Mouse (Mus musculus): Measurements from ENCODE around the gene Ptprs. TPM values are rescaled to one million over a fixed set of nuclear protein-coding genes. Genes with fewer than 3 reads are reported as not detected.
"Not testable (repeated sequence)": the region's sequence is repeated elsewhere in the genome, so short reads cannot be mapped to it uniquely, and the experiment has no call there.

Ptprs gene
- polyA plus RNA-seq, 1 experiment from 2014 or later, result 125 TPM

GRCm38 (mm10) chr17:56501635-56502400 is 25.5 kb upstream of the Ptprs start:
- not testable (repeated sequence) for H3K4me1 ChIP-seq (ENCODE audit: control insufficient read depth, insufficient read depth, low read length); H3K27me3 ChIP-seq (ENCODE audit: control insufficient read depth, insufficient read depth, low read length); H3K36me3 ChIP-seq (ENCODE audit: control insufficient read depth, insufficient read depth, low read length); H3K4me2 ChIP-seq; H3K9me3 ChIP-seq (ENCODE audit: control insufficient read depth, low read length); H3K4me3 ChIP-seq (ENCODE audit: low read depth, low read length); H3K9ac ChIP-seq (ENCODE audit: low read length); H3K27ac ChIP-seq (ENCODE audit: low read depth, low read length); ATAC-seq (ENCODE audit: low FRiP score)
- peak; percentile 57 for DNase-seq (ENCODE audit: low spot score, missing footprints)
- WGBS, result 66% methylated on average over 2 of the region's 2 CpGs

DNA sequence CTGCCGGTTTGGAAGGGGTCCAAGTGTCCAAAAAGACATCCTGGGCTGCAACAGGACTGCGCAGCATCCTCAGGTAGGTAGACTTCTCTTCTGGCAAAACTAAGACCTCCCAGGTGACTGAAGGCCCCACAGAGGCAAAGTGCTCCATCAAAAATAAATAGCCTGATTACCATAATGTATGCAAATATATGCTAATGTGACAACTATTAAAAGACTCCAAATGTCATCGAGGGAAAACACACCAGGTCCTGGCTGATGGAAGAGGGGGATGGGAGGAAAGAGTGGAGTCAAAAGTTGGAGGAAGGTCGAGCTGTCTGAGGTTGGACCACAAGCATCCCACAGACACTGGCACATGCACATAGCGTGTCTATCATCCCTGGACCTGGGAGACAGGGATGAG is 22.9 kb upstream of the Ptprs start:
- Histone ChIP-seq H3K9ac (ENCODE audit: low read length) (no peak overlapping the region), H3K4me3 (ENCODE audit: low read depth, low read length) (no peak overlapping the region), H3K4me2 (no peak overlapping the region), H3K4me1 (ENCODE audit: control insufficient read depth, insufficient read depth, low read length) (no peaks in the 10 kb centered on the region), H3K9me3 (ENCODE audit: control insufficient read depth, low read length) (peaks cover 9% of the 10 kb centered on the region), H3K36me3 (ENCODE audit: control insufficient read depth, insufficient read depth, low read length) (no peaks in the 10 kb centered on the region), H3K27me3 (ENCODE audit: control insufficient read depth, insufficient read depth, low read length) (no peaks in the 10 kb centered on the region), H3K27ac (ENCODE audit: low read depth, low read length) (no peak overlapping the region)
- DNase-seq (ENCODE audit: low spot score, missing footprints), result no peak
- ATAC-seq (ENCODE audit: low FRiP score), result no peak
- 80% methylated on average over 5 of the region's 5 CpGs for WGBS

- DNase-seq (ENCODE audit: low spot score, missing footprints), result no peak
- Histone ChIP-seq H3K36me3 (ENCODE audit: control insufficient read depth, insufficient read depth, low read length) (no peaks in the 10 kb centered on the region), H3K27ac (ENCODE audit: low read depth, low read length) (no peak overlapping the region), H3K4me1 (ENCODE audit: control insufficient read depth, insufficient read depth, low read length) (no peaks in the 10 kb centered on the region), H3K9me3 (ENCODE audit: control insufficient read depth, low read length) (peaks cover 23% of the 10 kb centered on the region), H3K27me3 (ENCODE audit: control insufficient read depth, insufficient read depth, low read length) (no peaks in the 10 kb centered on the region), H3K9ac (ENCODE audit: low read length) (no peak overlapping the region), H3K4me2 (no peak overlapping the region), H3K4me3 (ENCODE audit: low read depth, low read length) (no peak overlapping the region)
- WGBS, result 69% methylated on average over 2 of the region's 2 CpGs
- ATAC-seq (ENCODE audit: low FRiP score), result no peak
These were observed 18.2 kb upstream of the Ptprs start for GRCm38 (mm10) chr17:56494480-56494879.

GRCm38 (mm10) chr17:56493841-56494240 is 17.6 kb upstream of the Ptprs start:
- Histone ChIP-seq H3K36me3 (ENCODE audit: control insufficient read depth, insufficient read depth, low read length) (no peaks in the 10 kb centered on the region), H3K4me3 (ENCODE audit: low read depth, low read length) (no peak overlapping the region), H3K4me2 (no peak overlapping the region), H3K27ac (ENCODE audit: low read depth, low read length) (no peak overlapping the region), H3K9me3 (ENCODE audit: control insufficient read depth, low read length) (peaks cover 23% of the 10 kb centered on the region), H3K4me1 (ENCODE audit: control insufficient read depth, insufficient read depth, low read length) (peaks cover under 1% of the 10 kb centered on the region), H3K27me3 (ENCODE audit: control insufficient read depth, insufficient read depth, low read length) (no peaks in the 10 kb centered on the region), H3K9ac (ENCODE audit: low read length) (no peak overlapping the region)
- DNase-seq (ENCODE audit: low spot score, missing footprints), result no peak
- ATAC-seq (ENCODE audit: low FRiP score), result no peak
- WGBS, result 90% methylated on average over 2 of the region's 2 CpGs

- Histone ChIP-seq H3K4me1 (ENCODE audit: control insufficient read depth, insufficient read depth, low read length) (peaks cover 20% of the 10 kb centered on the region), H3K27me3 (ENCODE audit: control insufficient read depth, insufficient read depth, low read length) (no peaks in the 10 kb centered on the region), H3K4me3 (ENCODE audit: low read depth, low read length) (no peak overlapping the region), H3K36me3 (ENCODE audit: control insufficient read depth, insufficient read depth, low read length) (no peaks in the 10 kb centered on the region), H3K4me2 (no peak overlapping the region), H3K27ac (ENCODE audit: low read depth, low read length) (no peak overlapping the region), H3K9ac (ENCODE audit: low read length) (no peak overlapping the region), H3K9me3 (ENCODE audit: control insufficient read depth, low read length) (peaks cover 23% of the 10 kb centered on the region)
- DNase-seq (ENCODE audit: low spot score, missing footprints) (no peak), ATAC-seq (ENCODE audit: low FRiP score) (no peak)
- 85% methylated on average over 7 of the region's 7 CpGs for WGBS
These were observed 14.3 kb upstream of the Ptprs start for GRCm38 (mm10) chr17:56490438-56491152.

DNA sequence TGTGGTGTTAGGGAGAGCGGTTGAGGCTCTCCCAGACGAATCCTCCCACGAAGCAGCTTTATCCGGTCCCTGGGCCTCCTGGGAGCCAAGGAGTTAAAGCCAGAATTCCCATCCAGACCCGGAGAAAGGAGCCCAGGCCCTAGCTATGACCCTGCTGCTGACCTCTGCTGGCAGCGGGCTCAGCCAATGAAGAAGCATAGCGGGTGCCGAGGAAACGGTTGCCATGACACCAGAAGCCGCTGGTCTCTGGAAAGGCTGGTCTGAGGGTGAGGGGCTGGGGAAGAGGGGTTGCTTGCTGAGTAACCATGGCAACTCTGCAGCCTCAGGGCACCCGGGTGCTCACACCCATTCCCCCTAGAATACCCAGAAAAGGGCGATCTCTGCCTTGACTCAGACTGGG is 11.7 kb upstream of the Ptprs start:
- WGBS, result 3% methylated on average over 12 of the region's 12 CpGs
- Histone ChIP-seq H3K9me3 (ENCODE audit: control insufficient read depth, low read length) (peaks cover 4% of the 10 kb centered on the region; the same call in 1 of the 2 replicates), H3K27me3 (ENCODE audit: control insufficient read depth, insufficient read depth, low read length) (no peaks in the 10 kb centered on the region), H3K4me3 (ENCODE audit: low read depth, low read length) (no peak overlapping the region), H3K9ac (ENCODE audit: low read length) (no peak overlapping the region), H3K36me3 (ENCODE audit: control insufficient read depth, insufficient read depth, low read length) (no peaks in the 10 kb centered on the region), H3K27ac (ENCODE audit: low read depth, low read length) (peak overlapping the region; percentile 86), H3K4me2 (no peak overlapping the region; the same call in 1 of the 2 replicates), H3K4me1 (ENCODE audit: control insufficient read depth, insufficient read depth, low read length) (peaks cover 20% of the 10 kb centered on the region)
- DNase-seq (ENCODE audit: low spot score, missing footprints) (peak; percentile 98), ATAC-seq (ENCODE audit: low FRiP score) (peak; percentile 92)

DNA sequence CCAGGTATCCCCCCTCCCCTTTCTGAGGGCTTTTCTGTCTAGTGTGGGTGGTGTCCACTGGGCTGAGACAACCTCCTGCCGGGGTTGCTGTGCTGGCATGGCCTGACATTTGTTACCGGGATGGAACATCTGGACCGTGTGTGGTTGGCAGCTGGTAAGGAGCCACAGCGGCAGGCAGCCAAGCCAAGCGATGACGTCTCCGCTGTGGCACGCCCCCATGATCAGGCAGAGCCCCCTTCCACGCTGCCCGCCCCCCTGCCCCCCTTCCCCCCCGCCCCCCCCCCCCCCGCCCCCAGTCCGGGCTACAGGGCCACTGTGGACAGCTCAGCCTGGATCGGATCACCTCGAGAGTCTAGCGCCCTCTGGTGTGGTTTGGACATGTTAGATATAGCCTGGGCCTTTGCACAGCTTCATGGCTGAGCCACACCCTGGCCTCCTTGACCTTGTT is 11.2 kb upstream of the Ptprs start:
- Histone ChIP-seq H3K4me3 (ENCODE audit: low read depth, low read length) (no peak overlapping the region), H3K9ac (ENCODE audit: low read length) (no peak overlapping the region), H3K4me1 (ENCODE audit: control insufficient read depth, insufficient read depth, low read length) (peaks cover 20% of the 10 kb centered on the region), H3K27me3 (ENCODE audit: control insufficient read depth, insufficient read depth, low read length) (no peaks in the 10 kb centered on the region), H3K9me3 (ENCODE audit: control insufficient read depth, low read length) (peaks cover 3% of the 10 kb centered on the region; the same call in 1 of the 2 replicates), H3K27ac (ENCODE audit: low read depth, low read length) (peak overlapping the region; percentile 86), H3K4me2 (no peak overlapping the region; the same call in 1 of the 2 replicates), H3K36me3 (ENCODE audit: control insufficient read depth, insufficient read depth, low read length) (no peaks in the 10 kb centered on the region)
- 0% methylated on average over 9 of the region's 16 CpGs for WGBS
- DNase-seq (ENCODE audit: low spot score, missing footprints) (peak; percentile 87), ATAC-seq (ENCODE audit: low FRiP score) (peak; percentile 90)

DNA sequence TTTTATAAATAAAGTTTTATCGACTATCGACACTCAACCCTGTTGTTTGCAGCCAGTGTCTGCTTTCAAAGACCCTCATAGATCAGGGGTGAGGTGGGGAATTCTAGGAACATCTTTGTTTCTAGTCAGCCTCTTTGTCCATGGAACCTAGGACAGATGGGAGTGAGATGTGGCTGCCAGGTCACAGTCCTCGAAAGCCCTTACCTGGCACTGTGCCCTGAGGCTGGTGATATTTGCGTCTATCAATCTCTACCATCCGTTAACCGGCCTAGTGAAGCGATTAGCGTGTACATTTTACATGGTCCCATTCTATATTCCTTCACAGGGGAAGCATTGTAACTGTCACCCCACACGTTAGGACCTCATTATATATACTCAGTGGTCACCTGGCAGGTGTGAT is 9.6 kb upstream of the Ptprs start:
- Histone ChIP-seq H3K36me3 (ENCODE audit: control insufficient read depth, insufficient read depth, low read length) (no peaks in the 10 kb centered on the region), H3K4me2 (no peak overlapping the region), H3K4me1 (ENCODE audit: control insufficient read depth, insufficient read depth, low read length) (peaks cover 20% of the 10 kb centered on the region), H3K27me3 (ENCODE audit: control insufficient read depth, insufficient read depth, low read length) (no peaks in the 10 kb centered on the region), H3K9ac (ENCODE audit: low read length) (no peak overlapping the region), H3K27ac (ENCODE audit: low read depth, low read length) (no peak overlapping the region), H3K4me3 (ENCODE audit: low read depth, low read length) (no peak overlapping the region), H3K9me3 (ENCODE audit: control insufficient read depth, low read length) (no peaks in the 10 kb centered on the region)
- ATAC-seq (ENCODE audit: low FRiP score) (no peak), DNase-seq (ENCODE audit: low spot score, missing footprints) (no peak)
- WGBS, result 91% methylated on average over 9 of the region's 9 CpGs

GRCm38 (mm10) chr17:56485118-56485517 is 8.8 kb upstream of the Ptprs start:
- no peak overlapping the region for H3K9ac ChIP-seq (ENCODE audit: low read length)
- H3K4me2 ChIP-seq, result no peak overlapping the region
- peaks cover 20% of the 10 kb centered on the region for H3K4me1 ChIP-seq (ENCODE audit: control insufficient read depth, insufficient read depth, low read length)
- ATAC-seq (ENCODE audit: low FRiP score) (no peak), DNase-seq (ENCODE audit: low spot score, missing footprints) (no peak)
- H3K4me3 ChIP-seq (ENCODE audit: low read depth, low read length), result no peak overlapping the region
- no peaks in the 10 kb centered on the region for H3K36me3 ChIP-seq (ENCODE audit: control insufficient read depth, insufficient read depth, low read length)
- H3K9me3 ChIP-seq (ENCODE audit: control insufficient read depth, low read length), result no peaks in the 10 kb centered on the region
- H3K27ac ChIP-seq (ENCODE audit: low read depth, low read length), result no peak overlapping the region
- H3K27me3 ChIP-seq (ENCODE audit: control insufficient read depth, insufficient read depth, low read length), result no peaks in the 10 kb centered on the region
- WGBS, result 82% methylated on average over 9 of the region's 9 CpGs
